Mouse (Mus musculus) left cerebral cortex, postnatal 25 days (tissue): ENCODE data around the gene Gm21677. TPM values are rescaled to one million over a fixed set of nuclear protein-coding genes. Genes with fewer than 3 reads are reported as not detected.
"Not testable (repeated sequence)": the region's sequence is repeated elsewhere in the genome, so short reads cannot be mapped to it uniquely, and the experiment has no call there.

Experiments used
- DNase-seq, 2 experiments: peaks; one replicate each; pipeline ENCODE4 v3.0.0; 2022; ENCODE audit warnings: low spot score in 2 of 2, mixed read lengths in 1 of 2
- intact Hi-C: fragments of 180-260 bp; cut with DNase I; formaldehyde crosslinking; loops from one replicate; pipeline ENCODE4 v1.15.1; 2025
- total RNA-seq, 2 experiments: library from RNA; stranded (reverse); gene quantifications; 2 replicates each; pipeline ENCODE4 v1.2.3; 2021

Gene Gm21677
- not detected for total RNA-seq

GRCm38 (mm10) chrY:3306349-3306748 is at the start of gene Gm21677:
TSS of gene Gm21677 (minus strand) at chrY:3306449.
- intact Hi-C loops, DNase-seq: not testable (repeated sequence)

- intact Hi-C loops, DNase-seq: not testable (repeated sequence)
Measured at GRCm38 (mm10) chrY:3345229-3345628, 39.0 kb upstream of the Gm21677 start, which contains the start of gene Gm21693. TSS of gene Gm21693 (minus strand) at chrY:3345329.

- DNase-seq: peak; percentile 1
Measured at GRCm38 (mm10) chrY:3340661-3341060, 34.4 kb upstream of the Gm21677 start.

More at GRCm38 (mm10) chrY:3340661-3341060, 34.4 kb upstream of the Gm21677 start:
- intact Hi-C loops: not testable (repeated sequence)

Other genes with a start within 250 kb of the Gm21677 start
- gene Gm21693, start 38.9 kb upstream of the Gm21677 start, total RNA-seq: not detected
- not detected for gene Gm21704, start 103.7 kb upstream of the Gm21677 start, total RNA-seq
- gene Gm21708, start 103.7 kb upstream of the Gm21677 start, total RNA-seq: not detected